ENCODE assay signal across 19 mouse cellular contexts in the genomic region with DNA sequence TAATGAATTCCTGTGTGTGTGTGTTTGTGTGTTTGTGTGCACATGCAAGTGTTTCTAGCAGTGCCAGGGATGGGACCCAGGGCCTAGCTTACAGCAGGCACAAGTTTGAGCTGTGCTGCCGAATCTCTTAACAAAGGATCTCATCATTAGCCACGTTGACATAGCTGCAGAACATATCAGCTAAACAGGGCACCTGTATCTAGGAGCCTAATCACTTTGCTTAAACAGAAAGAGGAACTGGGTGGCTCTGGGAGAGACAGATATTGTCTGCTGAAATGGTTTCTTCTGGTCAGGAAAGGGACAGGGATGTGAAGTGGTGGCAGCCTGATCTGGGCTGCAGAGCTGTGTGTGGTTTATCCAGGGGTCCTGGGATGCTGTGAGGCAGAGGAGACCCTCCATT.
DNase-seq lines count a peak whose midpoint lies in the region; ATAC-seq and TF ChIP-seq lines count a peak whose summit lies in the region.
"Had no signal": no experiment of that assay in that cellular context is flagged by ENCODE, and none has a peak within 500 bp of the region (broad histone marks: within the 10 kb centered on the region; RNA-seq: fewer than 3 reads in every experiment).

No protein-coding gene starts in this region.

- H3K9ac ChIP-seq in kidney, embryonic 16.5 days (replicated peaks; ENCODE audit: low read length), result peak overlapping the region; percentile 22; the same call in 1 of the 2 replicates
- H3K9ac ChIP-seq in midbrain, postnatal 0 days (replicated peaks; ENCODE audit: low read length, poor library complexity, severe bottlenecking), result no peak overlapping the region
- H3K9ac ChIP-seq in midbrain, embryonic 14.5 days (replicated peaks; ENCODE audit: low read length), result no peak overlapping the region
- H3K9ac ChIP-seq: hindbrain, embryonic 13.5 days; limb, embryonic 15.5 days; lung, embryonic 14.5 days had no signal

- H3K27me3 ChIP-seq in cerebellum, adult 2 months (ENCODE audit: control insufficient read depth, insufficient read depth, low read length), result no peaks in the 10 kb centered on the region
- H3K27me3 ChIP-seq in kidney, embryonic 16.5 days (ENCODE audit: insufficient read depth, low read length), result no peaks in the 10 kb centered on the region
- no peaks in the 10 kb centered on the region for H3K27me3 ChIP-seq in midbrain, postnatal 0 days (ENCODE audit: insufficient read depth, low read length)
- H3K27me3 ChIP-seq in midbrain, embryonic 14.5 days (ENCODE audit: control insufficient read depth, insufficient read depth, low read length), result no peaks in the 10 kb centered on the region
- H3K27me3 ChIP-seq: hindbrain, embryonic 13.5 days; limb, embryonic 15.5 days; Patski had no signal

- no peak for DNase-seq in cerebellum, adult 2 months
- no peak for DNase-seq in cerebellum, postnatal 36 days
- DNase-seq in kidney, adult 18-20 months, result no peak
- DNase-seq in midbrain, postnatal 0 days (ENCODE audit: low spot score), result no peak
- DNase-seq in midbrain, embryonic 14.5 days, result no peak
- no peak for DNase-seq in ovary, adult 18-20 months (ENCODE audit: low spot score)
- DNase-seq: cerebellum, postnatal 10 days; gastrocnemius, postnatal 14 days; heart, postnatal 10 days; right cerebral cortex, postnatal 25 days had no signal

- no peaks in the 10 kb centered on the region for H3K9me3 ChIP-seq in kidney, embryonic 16.5 days (ENCODE audit: low read length)
- no peaks in the 10 kb centered on the region for H3K9me3 ChIP-seq in midbrain, postnatal 0 days (ENCODE audit: low read length)
- H3K9me3 ChIP-seq in midbrain, embryonic 14.5 days (ENCODE audit: control insufficient read depth, low read length), result no peaks in the 10 kb centered on the region
- H3K9me3 ChIP-seq: heart, embryonic 10.5 days; hindbrain, embryonic 13.5 days; limb, embryonic 15.5 days had no signal

- WGBS in cerebellum, adult 2 months, result 54% methylated on average over 2 of the region's 2 CpGs
- WGBS in kidney, embryonic 16.5 days, result 63% methylated on average over 2 of the region's 2 CpGs
- 55% methylated on average over 2 of the region's 2 CpGs for WGBS in midbrain, postnatal 0 days
- 60% methylated on average over 2 of the region's 2 CpGs for WGBS in midbrain, embryonic 14.5 days

- peaks cover 67% of the 10 kb centered on the region for H3K4me1 ChIP-seq in cerebellum, adult 2 months (ENCODE audit: control insufficient read depth, insufficient read depth, low read length)
- H3K4me1 ChIP-seq in kidney, embryonic 16.5 days (ENCODE audit: insufficient read depth, low read length), result peaks cover 23% of the 10 kb centered on the region
- H3K4me1 ChIP-seq in midbrain, postnatal 0 days (ENCODE audit: insufficient read depth, low read length), result no peaks in the 10 kb centered on the region
- no peaks in the 10 kb centered on the region for H3K4me1 ChIP-seq in midbrain, embryonic 14.5 days (ENCODE audit: control insufficient read depth, insufficient read depth, low read length)

- no peak overlapping the region for H3K4me3 ChIP-seq in cerebellum, adult 2 months (replicated peaks; ENCODE audit: insufficient read depth, low read depth, low read length)
- no peak overlapping the region for H3K4me3 ChIP-seq in kidney, embryonic 16.5 days (ENCODE audit: low read length)
- no peak overlapping the region for H3K4me3 ChIP-seq in midbrain, postnatal 0 days (ENCODE audit: low read depth, low read length)
- H3K4me3 ChIP-seq in midbrain, embryonic 14.5 days (replicated peaks; ENCODE audit: low read depth, low read length), result no peak overlapping the region
- H3K4me3 ChIP-seq: erythroblast, embryonic 14.5 days; heart, embryonic 10.5 days; hindbrain, embryonic 13.5 days; limb, embryonic 15.5 days had no signal

- TF ChIP-seq POLR2A in cerebellum, adult 2 months (IDR thresholded peaks at IDR 0.05; ENCODE audit: borderline replicate concordance, insufficient read depth, low read length), result no peak

- peak overlapping the region; percentile 81 for H3K27ac ChIP-seq in cerebellum, adult 2 months (ENCODE audit: insufficient read depth, low read length)
- H3K27ac ChIP-seq in kidney, embryonic 16.5 days (ENCODE audit: low read length), result 0 out of 2 replicates have a peak overlapping the region, but pooled peaks have one; percentile 47
- H3K27ac ChIP-seq in midbrain, postnatal 0 days (ENCODE audit: low read depth, low read length), result peak overlapping the region; percentile 55
- no peak overlapping the region for H3K27ac ChIP-seq in midbrain, embryonic 14.5 days (replicated peaks; ENCODE audit: low read depth, low read length)
- H3K27ac ChIP-seq: heart, embryonic 10.5 days; hindbrain, embryonic 13.5 days; limb, embryonic 15.5 days; macrophage had no signal

- TF ChIP-seq CTCF in cerebellum, adult 2 months (IDR thresholded peaks at IDR 0.05; ENCODE audit: borderline replicate concordance, insufficient read depth, low read depth, low read length), result no peak
- TF ChIP-seq CTCF in midbrain, postnatal 0 days (IDR thresholded peaks at IDR 0.05), result no peak

- H3K36me3 ChIP-seq in kidney, embryonic 16.5 days (ENCODE audit: insufficient read depth, low read length), result no peaks in the 10 kb centered on the region
- no peaks in the 10 kb centered on the region for H3K36me3 ChIP-seq in midbrain, postnatal 0 days (ENCODE audit: insufficient read depth, low read length)
- no peaks in the 10 kb centered on the region for H3K36me3 ChIP-seq in midbrain, embryonic 14.5 days (ENCODE audit: control insufficient read depth, insufficient read depth, low read length)
- H3K36me3 ChIP-seq: heart, embryonic 10.5 days; hindbrain, embryonic 13.5 days; limb, embryonic 15.5 days had no signal

- H3K4me2 ChIP-seq in kidney, embryonic 16.5 days (replicated peaks; ENCODE audit: low read depth, low read length), result no peak overlapping the region
- no peak overlapping the region for H3K4me2 ChIP-seq in midbrain, postnatal 0 days (ENCODE audit: low read depth, low read length, poor library complexity, severe bottlenecking)
- no peak overlapping the region for H3K4me2 ChIP-seq in midbrain, embryonic 14.5 days (ENCODE audit: low read length)
- H3K4me2 ChIP-seq: hindbrain, embryonic 13.5 days; limb, embryonic 15.5 days; lung, embryonic 14.5 days had no signal

- no peak for ATAC-seq in kidney, embryonic 16.5 days (ENCODE audit: low FRiP score, low TSS enrichment)
- ATAC-seq in midbrain, postnatal 0 days (ENCODE audit: low FRiP score), result no peak
- ATAC-seq in midbrain, embryonic 14.5 days (ENCODE audit: low FRiP score, low TSS enrichment), result no peak
- no peak for ATAC-seq in activated CD4-positive, CD25-positive, alpha-beta regulatory T cell, adult 4 months
- ATAC-seq: Patski had no signal
